Mouse (Mus musculus): ENCODE measurements around the gene Prss8.

DNA sequence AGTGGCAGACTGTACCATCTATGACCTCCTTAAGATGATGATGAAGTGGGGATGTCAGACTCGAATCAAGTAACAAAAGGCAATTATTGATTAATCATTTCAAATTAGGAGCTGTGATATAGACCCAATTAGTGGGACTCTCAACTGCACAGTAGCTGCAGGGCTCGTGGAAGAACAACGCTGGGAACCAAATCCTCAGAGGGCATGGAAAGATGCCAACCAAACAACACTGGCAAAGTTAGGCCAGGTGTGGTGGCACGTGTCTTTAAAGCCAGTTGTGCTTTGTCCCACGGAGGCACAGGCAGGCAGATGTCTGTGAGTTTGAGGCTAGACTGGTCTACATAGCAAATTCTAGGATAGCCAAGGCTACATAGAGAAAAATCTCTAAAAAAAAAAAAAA, 732 bp upstream of the Prss8 start:
- TF ChIP-seq CTCF (IDR thresholded peaks at IDR 0.05; ENCODE audit: low read depth, low read length) (no peak), POLR2AphosphoS5 (IDR thresholded peaks at IDR 0.05; ENCODE audit: insufficient replicate concordance, low read depth, low read length) (no peak), GATA1 (IDR thresholded peaks at IDR 0.05; ENCODE audit: borderline replicate concordance, low read length) (no peak), TAL1 (conservative IDR thresholded peaks at IDR 0.05; ENCODE audit: low read depth, low read length) (no peak), GATA2 (IDR thresholded peaks at IDR 0.05; ENCODE audit: borderline replicate concordance, low read depth, low read length) (no peak)

Measured in G1E (cell line).